Mouse (Mus musculus): ENCODE measurements around the gene Gstt4. TPM values are rescaled to one million over a fixed set of nuclear protein-coding genes. Genes with fewer than 3 reads are reported as not detected.

Gstt4 gene
- total and polyA plus RNA-seq, 3 experiments = 0.29 TPM; not detected in 2

GRCm38 (mm10) chr10:75796731-75797516 lies 25.4 kb downstream of the Gstt4 start:
- Histone ChIP-seq H3K4me1 (ENCODE audit: control insufficient read depth, insufficient read depth, low read length) (0 out of 2 replicates have a peak, but pooled peaks cover 1% of the 10 kb centered on the region), H3K4me3 (peak overlapping the region; percentile 58), H3K9ac (ENCODE audit: low read depth, low read length) (0 out of 2 replicates have a peak overlapping the region, but pooled peaks have one; percentile 13), H3K36me3 (ENCODE audit: control insufficient read depth, insufficient read depth, low read length) (no peaks in the 10 kb centered on the region), H3K79me2 (replicated peaks; ENCODE audit: control insufficient read depth, insufficient read depth, low read length) (no peaks in the 10 kb centered on the region), H3K27me3 (ENCODE audit: control insufficient read depth, insufficient read depth, low read length) (no peaks in the 10 kb centered on the region), H3K27ac (peak overlapping the region; percentile 2; the same call in 1 of the 2 replicates)
- DNase-seq = no peak
- intact Hi-C loops (cut with DNase I) = loop anchor here (2.0 kb wide), 1 partner anchor 36 kb away; no protein-coding TSS in a partner anchor
- 48% methylated on average over 11 of the region's 11 CpGs for WGBS
- TF ChIP-seq POLR2A (IDR thresholded peaks at IDR 0.05; ENCODE audit: insufficient read depth, low read depth, low read length) (no peak), CTCF (IDR thresholded peaks at IDR 0.05) (no peak), EP300 (IDR thresholded peaks at IDR 0.05; ENCODE audit: insufficient read depth, low read depth, low read length) (no peak)

DNA sequence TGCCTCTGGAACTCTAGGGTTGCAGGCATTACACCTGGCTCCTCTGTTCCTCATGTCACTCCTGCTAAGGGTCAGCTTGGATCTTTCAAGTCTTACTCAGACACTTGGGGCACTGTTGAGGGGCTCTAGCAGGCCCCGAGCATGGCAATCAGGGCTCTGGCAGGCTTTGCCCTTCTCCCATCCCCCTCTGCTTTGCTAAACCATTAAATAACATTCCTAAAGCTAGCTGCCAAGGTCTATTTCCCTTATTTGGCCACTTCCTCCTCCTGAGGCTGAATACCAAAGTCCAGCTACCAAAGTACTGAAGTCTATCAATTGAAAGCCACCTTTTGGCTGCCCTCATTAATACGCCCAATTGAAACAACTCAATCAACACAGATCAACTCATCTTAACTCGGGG lies 27.5 kb downstream of the Gstt4 start:
- no peak for DNase-seq
- intact Hi-C loops (cut with DNase I) = no loop called here
- WGBS = 41% methylated on average over 3 of the region's 3 CpGs
- Histone ChIP-seq H3K4me3 (no peak overlapping the region), H3K27ac (no peak overlapping the region), H3K36me3 (ENCODE audit: control insufficient read depth, insufficient read depth, low read length) (no peaks in the 10 kb centered on the region), H3K9ac (ENCODE audit: low read depth, low read length) (no peak overlapping the region), H3K27me3 (ENCODE audit: control insufficient read depth, insufficient read depth, low read length) (no peaks in the 10 kb centered on the region), H3K4me1 (ENCODE audit: control insufficient read depth, insufficient read depth, low read length) (0 out of 2 replicates have a peak, but pooled peaks cover 1% of the 10 kb centered on the region), H3K79me2 (replicated peaks; ENCODE audit: control insufficient read depth, insufficient read depth, low read length) (no peaks in the 10 kb centered on the region)
- TF ChIP-seq EP300 (IDR thresholded peaks at IDR 0.05; ENCODE audit: insufficient read depth, low read depth, low read length) (no peak), POLR2A (IDR thresholded peaks at IDR 0.05; ENCODE audit: insufficient read depth, low read depth, low read length) (no peak), CTCF (IDR thresholded peaks at IDR 0.05) (no peak)

DNA sequence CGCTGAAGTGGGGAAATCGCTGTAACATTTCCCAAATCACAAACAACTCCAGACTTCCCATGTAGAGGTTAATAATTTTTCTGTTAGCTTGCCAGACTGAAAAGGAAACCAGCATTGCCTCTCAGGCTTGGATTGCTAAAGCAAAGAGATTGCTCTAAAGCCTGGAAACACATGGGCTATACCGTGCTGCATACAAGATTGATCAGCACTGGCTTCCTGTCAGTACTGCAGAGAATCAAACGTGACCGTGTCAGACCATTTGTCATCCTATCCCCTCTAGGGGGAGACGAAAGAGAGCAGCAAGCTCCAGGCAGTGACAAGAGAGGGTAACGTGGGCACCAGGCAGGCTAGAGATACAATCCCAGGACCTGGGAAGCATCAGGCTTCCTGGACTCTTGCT lies 31.6 kb downstream of the Gstt4 start:
- no peak for DNase-seq
- H3K27me3 ChIP-seq (ENCODE audit: control insufficient read depth, insufficient read depth, low read length) = no peaks in the 10 kb centered on the region
- TF ChIP-seq POLR2A (IDR thresholded peaks at IDR 0.05; ENCODE audit: insufficient read depth, low read depth, low read length) (no peak), CTCF (IDR thresholded peaks at IDR 0.05) (peak; percentile 29; the same call in 1 of the 2 replicates)
- intact Hi-C loops (cut with DNase I) = no loop called here
- no peaks in the 10 kb centered on the region for H3K79me2 ChIP-seq (replicated peaks; ENCODE audit: control insufficient read depth, insufficient read depth, low read length)
- no peak overlapping the region for H3K4me3 ChIP-seq
- H3K4me1 ChIP-seq (ENCODE audit: control insufficient read depth, insufficient read depth, low read length) = no peaks in the 10 kb centered on the region
- WGBS = 22% methylated on average over 7 of the region's 7 CpGs
- no peaks in the 10 kb centered on the region for H3K36me3 ChIP-seq (ENCODE audit: control insufficient read depth, insufficient read depth, low read length)
- no peak overlapping the region for H3K9ac ChIP-seq (ENCODE audit: low read depth, low read length)
- no peak overlapping the region for H3K27ac ChIP-seq

DNA sequence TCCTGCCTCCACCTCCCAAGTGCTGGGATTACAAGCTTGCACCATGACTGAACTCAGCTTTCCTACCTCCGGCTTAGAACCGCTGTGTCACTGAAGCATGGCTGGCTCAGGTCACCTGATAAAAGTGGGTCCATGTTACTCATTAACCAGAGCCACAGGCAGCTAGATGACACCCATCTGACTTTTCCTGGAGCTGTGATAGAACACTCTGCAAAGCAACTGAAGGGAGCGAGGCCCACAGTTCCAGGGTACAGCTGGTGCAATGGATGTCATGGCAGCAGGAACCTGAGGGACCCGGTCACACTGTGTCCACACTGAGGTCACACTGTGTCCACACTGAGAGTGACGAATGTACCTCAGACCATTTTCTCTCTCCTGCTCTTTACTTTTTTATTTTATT lies 32.5 kb downstream of the Gstt4 start:
- intact Hi-C loops (cut with DNase I) = no loop called here
- no peaks in the 10 kb centered on the region for H3K27me3 ChIP-seq (ENCODE audit: control insufficient read depth, insufficient read depth, low read length)
- TF ChIP-seq POLR2A (IDR thresholded peaks at IDR 0.05; ENCODE audit: insufficient read depth, low read depth, low read length) = no peak
- TF ChIP-seq EP300 (IDR thresholded peaks at IDR 0.05; ENCODE audit: insufficient read depth, low read depth, low read length) = no peak
- no peak for TF ChIP-seq CTCF (IDR thresholded peaks at IDR 0.05)
- H3K36me3 ChIP-seq (ENCODE audit: control insufficient read depth, insufficient read depth, low read length) = no peaks in the 10 kb centered on the region
- no peak overlapping the region for H3K9ac ChIP-seq (ENCODE audit: low read depth, low read length)
- no peaks in the 10 kb centered on the region for H3K79me2 ChIP-seq (replicated peaks; ENCODE audit: control insufficient read depth, insufficient read depth, low read length)
- no peaks in the 10 kb centered on the region for H3K4me1 ChIP-seq (ENCODE audit: control insufficient read depth, insufficient read depth, low read length)
- no peak for DNase-seq
- H3K4me3 ChIP-seq = no peak overlapping the region
- WGBS = 91% methylated on average over 5 of the region's 5 CpGs
- H3K27ac ChIP-seq = no peak overlapping the region

DNA sequence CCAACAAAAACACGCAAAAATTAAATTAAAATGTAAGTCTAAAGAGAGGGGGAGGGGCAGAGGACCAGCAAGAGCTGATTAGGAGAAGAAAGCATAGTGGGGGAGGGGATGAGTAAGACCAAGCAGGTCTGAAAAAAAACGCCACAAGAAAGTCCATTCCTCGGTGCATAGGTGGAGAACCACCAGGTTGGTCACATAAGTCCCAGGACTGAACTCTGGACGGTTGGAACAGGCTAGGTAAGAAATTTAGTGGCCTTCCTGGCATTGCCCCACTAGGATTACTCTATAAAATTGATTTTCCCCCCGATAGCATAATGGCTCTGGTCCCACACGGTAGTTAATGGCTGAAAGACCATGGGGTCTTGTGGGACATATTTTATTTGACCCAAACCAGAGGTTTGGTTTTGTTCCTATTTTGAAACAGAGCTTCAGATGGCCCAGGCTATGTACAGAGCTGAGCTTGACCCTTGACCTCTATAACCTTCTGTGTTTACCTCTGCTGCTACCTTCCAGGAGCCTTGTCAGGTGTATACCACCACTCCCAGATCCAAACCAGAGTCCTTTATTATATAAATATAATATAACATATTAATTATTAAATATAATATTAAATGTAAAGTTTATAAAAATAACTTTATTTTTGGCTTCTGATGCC lies 33.1 kb downstream of the Gstt4 start:
- 82% methylated on average over 6 of the region's 6 CpGs for WGBS
- H3K36me3 ChIP-seq (ENCODE audit: control insufficient read depth, insufficient read depth, low read length) = no peaks in the 10 kb centered on the region
- H3K79me2 ChIP-seq (replicated peaks; ENCODE audit: control insufficient read depth, insufficient read depth, low read length) = no peaks in the 10 kb centered on the region
- no peaks in the 10 kb centered on the region for H3K27me3 ChIP-seq (ENCODE audit: control insufficient read depth, insufficient read depth, low read length)
- H3K9ac ChIP-seq (ENCODE audit: low read depth, low read length) = no peak overlapping the region
- H3K27ac ChIP-seq = no peak overlapping the region
- no peak overlapping the region for H3K4me3 ChIP-seq
- intact Hi-C loops (cut with DNase I) = no loop called here
- H3K4me1 ChIP-seq (ENCODE audit: control insufficient read depth, insufficient read depth, low read length) = no peaks in the 10 kb centered on the region
- TF ChIP-seq EP300 (IDR thresholded peaks at IDR 0.05; ENCODE audit: insufficient read depth, low read depth, low read length) = no peak
- TF ChIP-seq CTCF (IDR thresholded peaks at IDR 0.05) = no peak
- no peak for DNase-seq

DNA sequence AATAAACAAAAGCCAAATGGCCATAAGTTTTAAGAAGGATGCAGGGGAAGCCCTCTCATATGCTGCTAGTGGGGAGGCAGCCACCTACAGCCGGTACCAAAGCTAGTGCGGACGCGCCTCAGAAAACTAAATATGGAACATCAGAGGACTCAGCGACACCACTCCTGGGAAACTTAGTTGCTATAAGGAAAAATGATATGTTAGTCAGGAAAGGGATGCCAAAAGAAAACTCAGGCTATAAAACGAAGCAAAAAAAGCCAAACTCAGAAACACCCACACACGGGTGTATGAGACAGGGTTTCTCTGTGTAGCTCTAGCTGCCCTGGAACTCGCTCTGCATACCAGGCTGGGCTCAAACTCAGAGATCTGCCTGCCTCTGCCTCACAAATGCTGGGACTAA lies 34.1 kb downstream of the Gstt4 start:
- no peak overlapping the region for H3K4me3 ChIP-seq
- no peak for DNase-seq
- no peaks in the 10 kb centered on the region for H3K36me3 ChIP-seq (ENCODE audit: control insufficient read depth, insufficient read depth, low read length)
- WGBS = 91% methylated on average over 8 of the region's 8 CpGs
- H3K27ac ChIP-seq = no peak overlapping the region
- H3K79me2 ChIP-seq (replicated peaks; ENCODE audit: control insufficient read depth, insufficient read depth, low read length) = no peaks in the 10 kb centered on the region
- no peaks in the 10 kb centered on the region for H3K27me3 ChIP-seq (ENCODE audit: control insufficient read depth, insufficient read depth, low read length)
- no peak for TF ChIP-seq POLR2A (IDR thresholded peaks at IDR 0.05; ENCODE audit: insufficient read depth, low read depth, low read length)
- TF ChIP-seq EP300 (IDR thresholded peaks at IDR 0.05; ENCODE audit: insufficient read depth, low read depth, low read length) = no peak
- TF ChIP-seq CTCF (IDR thresholded peaks at IDR 0.05) = no peak
- H3K4me1 ChIP-seq (ENCODE audit: control insufficient read depth, insufficient read depth, low read length) = no peaks in the 10 kb centered on the region
- intact Hi-C loops (cut with DNase I) = no loop called here
- no peak overlapping the region for H3K9ac ChIP-seq (ENCODE audit: low read depth, low read length)
